Mouse (Mus musculus): ENCODE measurements around the gene Myo6. TPM values are rescaled to one million over a fixed set of nuclear protein-coding genes. Genes with fewer than 3 reads are reported as not detected.
"Not testable (repeated sequence)": the region's sequence is repeated elsewhere in the genome, so short reads cannot be mapped to it uniquely, and the experiment has no call there.

Gene Myo6
- total RNA-seq, 2 experiments from 2014 or later = 65.0 to 67.0 TPM

DNA sequence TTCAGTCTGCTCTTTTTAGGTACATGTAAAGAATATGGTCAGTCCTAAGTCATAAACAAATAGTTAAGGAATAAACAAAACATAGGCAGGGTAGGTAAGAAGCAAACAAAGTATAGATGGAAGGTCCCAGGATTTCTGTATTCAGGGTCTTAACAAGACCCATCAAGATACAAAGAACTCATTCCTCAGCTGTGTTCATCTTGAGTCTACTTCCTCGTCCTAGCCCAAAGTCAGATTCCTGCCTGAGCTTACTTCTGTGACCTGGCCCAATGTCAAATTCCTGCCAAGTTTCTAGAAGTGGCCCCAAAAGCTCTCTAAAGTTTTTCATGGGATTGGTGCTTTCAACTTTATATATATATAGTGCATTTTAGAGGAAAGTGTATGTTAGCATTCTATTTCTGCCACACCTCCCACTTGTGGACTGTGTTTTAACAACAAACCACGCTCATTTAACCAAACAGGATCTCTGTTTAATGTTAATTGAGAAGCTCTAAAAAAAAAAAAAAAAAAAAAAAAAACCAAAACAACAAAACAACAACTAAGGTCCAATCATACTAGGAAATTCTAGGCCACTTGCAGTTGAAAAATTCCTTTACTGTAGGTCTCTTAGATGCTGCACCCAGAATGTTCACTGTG lies 119.8 kb downstream of the Myo6 start:
- H3K4me3 ChIP-seq = no peak overlapping the region
- no peak for DNase-seq (ENCODE audit: extremely low spot score in 1 of 2, low spot score in 2 of 2)
- TF ChIP-seq CTCF (IDR thresholded peaks at IDR 0.05) = no peak
- intact Hi-C loops (cut with DNase I) = no loop called here
- H3K27ac ChIP-seq = no peak overlapping the region

DNA sequence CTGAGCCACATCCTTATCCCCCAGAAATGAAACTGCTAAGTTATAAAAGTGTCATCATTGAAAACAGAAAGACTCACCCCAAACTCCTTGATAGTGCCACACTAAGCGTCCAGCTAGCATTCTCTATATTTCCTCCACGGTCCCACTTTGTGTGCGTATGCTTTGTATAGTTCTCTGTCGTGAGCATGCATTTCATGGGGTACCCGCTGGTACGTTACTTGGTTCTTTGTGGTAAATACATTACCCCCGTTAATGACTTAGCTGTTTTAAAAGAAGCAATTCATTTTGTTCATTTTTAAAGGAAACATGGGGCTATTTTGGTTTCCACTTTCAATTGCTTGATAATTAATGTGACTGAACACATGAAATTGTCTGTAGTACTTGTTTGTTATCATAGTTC lies 122.0 kb downstream of the Myo6 start:
- no peak for TF ChIP-seq CTCF (IDR thresholded peaks at IDR 0.05)
- no peak overlapping the region for H3K4me3 ChIP-seq
- no peak for DNase-seq (ENCODE audit: extremely low spot score in 1 of 2, low spot score in 2 of 2)
- H3K27ac ChIP-seq = no peak overlapping the region
- intact Hi-C loops (cut with DNase I) = no loop called here

DNA sequence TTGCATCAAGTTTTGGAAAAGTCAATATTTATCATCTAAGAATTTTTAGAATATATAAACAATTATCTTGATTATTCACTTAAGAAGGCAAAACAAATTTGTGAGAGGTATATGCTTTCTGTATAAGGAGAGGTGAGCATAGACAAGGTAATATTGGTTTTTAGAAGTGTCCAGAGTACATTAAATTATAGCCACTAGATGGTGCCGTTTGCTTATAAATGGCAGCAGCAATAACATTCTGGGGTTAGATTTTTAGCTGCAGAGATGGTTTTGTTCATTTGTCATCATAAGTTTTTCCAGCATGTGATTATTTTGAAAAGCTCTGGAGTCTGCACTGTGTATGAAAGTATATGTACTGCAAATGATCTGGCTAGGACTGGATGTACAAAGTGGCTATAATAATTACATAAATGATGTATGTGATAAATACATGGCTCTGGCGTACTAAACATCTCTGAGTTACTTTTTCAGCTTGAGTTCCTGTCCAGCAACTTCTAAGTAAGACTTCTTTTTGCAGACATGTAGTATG lies 128.3 kb downstream of the Myo6 start:
- H3K4me3 ChIP-seq = no peak overlapping the region
- intact Hi-C loops (cut with DNase I) = no loop called here
- peak; percentile 66 for TF ChIP-seq CTCF (IDR thresholded peaks at IDR 0.05)
- DNase-seq (ENCODE audit: extremely low spot score in 1 of 2, low spot score in 2 of 2) = no peak
- H3K27ac ChIP-seq = no peak overlapping the region

DNA sequence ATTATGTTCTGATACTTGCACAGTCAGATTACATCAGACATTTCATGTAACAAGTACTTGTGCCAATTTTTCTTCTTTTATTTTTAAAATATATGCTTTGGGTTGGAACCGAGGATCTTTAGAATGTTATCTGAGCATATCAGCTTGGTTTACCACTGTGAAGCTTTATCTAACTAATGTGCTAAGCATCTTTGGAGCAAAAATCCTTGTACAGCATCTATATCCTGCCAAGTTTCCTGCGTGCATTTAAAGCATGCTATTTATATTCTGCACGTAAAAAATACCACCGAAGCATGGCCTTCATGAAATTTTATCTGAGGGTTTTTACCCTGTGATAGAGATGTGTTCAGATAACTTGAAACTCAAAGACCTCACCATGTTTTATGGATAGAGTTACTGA lies 131.3 kb downstream of the Myo6 start:
- no peak for DNase-seq (ENCODE audit: extremely low spot score in 1 of 2, low spot score in 2 of 2)
- Histone ChIP-seq H3K27ac (no peak overlapping the region), H3K4me3 (no peak overlapping the region)
- TF ChIP-seq CTCF (IDR thresholded peaks at IDR 0.05) = no peak
- intact Hi-C loops (cut with DNase I) = no loop called here

DNA sequence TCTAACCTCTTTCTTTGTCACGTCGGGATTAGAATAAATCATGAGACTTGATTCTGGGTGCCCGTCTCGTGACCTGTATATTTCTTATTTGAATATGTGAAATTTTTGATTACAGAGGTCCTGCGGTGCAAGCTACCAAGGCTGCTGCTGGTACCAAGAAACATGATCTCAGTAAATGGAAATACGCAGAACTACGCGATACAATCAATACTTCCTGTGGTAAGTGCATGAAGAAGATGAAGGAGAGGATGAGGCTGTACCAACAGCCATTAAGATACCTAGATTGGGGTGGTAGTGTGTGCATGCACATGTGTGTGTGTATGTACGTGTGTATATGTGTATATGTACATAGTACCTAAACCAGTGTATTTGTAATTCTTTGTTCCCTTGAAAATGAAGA lies 134.2 kb downstream of the Myo6 start:
- no peak for DNase-seq (ENCODE audit: extremely low spot score in 1 of 2, low spot score in 2 of 2)
- intact Hi-C loops (cut with DNase I) = no loop called here
- TF ChIP-seq CTCF (IDR thresholded peaks at IDR 0.05) = no peak

DNA sequence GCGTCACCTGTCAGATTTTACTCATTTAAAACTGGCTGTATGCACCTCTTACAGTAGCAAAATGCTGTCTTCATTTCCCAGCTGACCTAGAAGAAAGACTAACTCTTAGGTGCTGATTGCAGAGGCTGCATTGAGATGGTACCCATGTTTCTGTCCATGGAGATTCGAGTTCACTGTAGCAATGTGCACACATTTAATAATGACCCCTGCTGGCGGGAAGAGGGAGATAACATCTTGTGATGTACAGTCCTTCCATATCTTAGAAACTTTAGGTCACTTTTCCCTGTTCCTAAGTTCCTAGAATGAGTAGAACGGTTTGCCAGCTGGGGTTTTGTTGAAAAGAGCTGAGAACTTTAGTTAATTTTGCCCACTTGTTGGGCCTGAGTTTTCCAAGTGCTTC lies 138.7 kb downstream of the Myo6 start:
- Histone ChIP-seq H3K27ac (no peak overlapping the region), H3K4me3 (no peak overlapping the region)
- intact Hi-C loops (cut with DNase I) = no loop called here
- no peak for DNase-seq (ENCODE audit: extremely low spot score in 1 of 2, low spot score in 2 of 2)
- peak; percentile 39 for TF ChIP-seq CTCF (IDR thresholded peaks at IDR 0.05)

More for the DNA sequence above, 134.2 kb downstream of the Myo6 start:
- Histone ChIP-seq H3K4me3 (no peak overlapping the region), H3K27ac (no peak overlapping the region)

DNA sequence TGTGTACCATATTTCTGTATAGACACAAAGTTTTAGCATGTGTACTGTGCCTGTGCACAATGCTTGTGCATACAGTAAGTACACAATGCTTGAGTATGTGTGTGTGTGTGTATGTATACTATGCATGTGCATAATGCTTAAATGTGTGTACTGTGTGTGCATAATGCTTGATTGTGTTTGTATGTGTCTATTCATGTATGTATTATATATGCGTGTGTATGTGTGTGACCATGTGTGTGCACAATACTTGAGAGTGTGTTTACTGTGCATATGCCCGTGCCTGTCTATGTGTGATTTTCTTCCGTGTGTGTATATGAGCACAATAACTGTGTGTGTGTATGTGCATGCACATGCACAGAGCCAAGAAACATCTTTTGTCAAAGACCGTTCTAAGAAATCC lies 141.6 kb downstream of the Myo6 start:
- H3K27ac ChIP-seq = no peak overlapping the region
- no peak overlapping the region for H3K4me3 ChIP-seq
- no peak for TF ChIP-seq CTCF (IDR thresholded peaks at IDR 0.05)
- intact Hi-C loops (cut with DNase I) = no loop called here
- no peak for DNase-seq (ENCODE audit: extremely low spot score in 1 of 2, low spot score in 2 of 2)

DNA sequence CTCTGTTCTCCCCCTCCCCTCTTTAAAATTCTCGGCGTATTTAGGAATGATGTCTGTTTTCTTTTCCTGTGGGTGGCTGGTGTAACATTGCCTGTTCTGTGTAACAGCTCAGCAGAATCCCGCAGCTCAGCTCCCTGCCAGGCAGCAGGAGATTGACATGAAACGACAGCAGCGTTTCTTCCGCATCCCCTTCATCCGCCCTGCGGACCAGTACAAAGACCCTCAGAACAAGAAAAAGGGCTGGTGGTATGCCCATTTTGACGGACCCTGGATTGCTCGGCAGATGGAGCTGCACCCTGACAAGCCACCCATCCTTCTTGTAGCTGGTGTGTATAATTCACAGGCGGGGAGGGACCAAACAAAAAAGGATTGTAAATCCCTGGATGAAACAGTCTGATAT lies 142.0 kb downstream of the Myo6 start:
- TF ChIP-seq CTCF (IDR thresholded peaks at IDR 0.05) = no peak
- Histone ChIP-seq H3K27ac (no peak overlapping the region), H3K4me3 (peak overlapping the region; percentile 30; the same call in 1 of the 2 replicates)
- no peak for DNase-seq (ENCODE audit: extremely low spot score in 1 of 2, low spot score in 2 of 2)
- intact Hi-C loops (cut with DNase I) = no loop called here

DNA sequence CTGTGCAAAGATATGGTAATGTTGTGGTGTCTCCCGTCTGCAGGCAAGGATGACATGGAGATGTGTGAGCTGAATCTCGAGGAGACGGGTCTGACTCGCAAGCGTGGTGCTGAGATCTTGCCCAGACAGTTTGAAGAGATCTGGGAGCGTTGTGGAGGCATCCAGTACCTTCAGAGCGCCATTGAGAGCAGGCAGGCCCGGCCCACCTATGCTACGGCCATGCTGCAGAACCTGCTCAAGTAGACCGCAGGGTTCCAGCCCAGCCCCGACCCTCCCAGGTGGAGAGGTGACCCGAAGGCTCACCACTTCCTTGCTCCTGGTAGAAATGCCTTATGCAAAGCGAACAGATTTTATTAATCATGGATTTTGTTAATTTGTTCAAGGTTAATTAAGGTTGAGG lies 142.8 kb downstream of the Myo6 start:
- intact Hi-C loops (cut with DNase I) = no loop called here
- TF ChIP-seq CTCF (IDR thresholded peaks at IDR 0.05) = no peak
- Histone ChIP-seq H3K27ac (no peak overlapping the region), H3K4me3 (no peak overlapping the region)
- DNase-seq (ENCODE audit: extremely low spot score in 1 of 2, low spot score in 2 of 2) = peak in 1 of 2 experiments; percentile 15

DNA sequence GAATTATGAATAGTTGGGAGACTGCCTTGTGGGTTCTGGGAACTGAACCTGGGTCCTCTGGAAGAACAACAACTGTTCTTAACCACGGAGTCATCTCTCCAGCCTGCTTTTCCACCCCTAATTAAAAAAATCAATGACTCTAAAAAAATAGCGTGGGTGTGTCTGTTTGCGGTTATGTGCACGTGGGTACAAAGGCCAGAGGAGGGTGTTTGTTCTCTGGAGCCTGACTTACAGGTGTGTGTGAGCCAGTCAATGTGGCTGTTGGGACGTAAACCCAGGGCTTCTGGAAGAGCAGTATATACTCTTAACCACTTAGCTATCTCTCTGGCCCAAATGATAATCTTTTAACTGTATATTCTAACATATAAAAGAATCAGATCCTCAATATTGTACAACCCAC lies 148.8 kb downstream of the Myo6 start:
- H3K27ac ChIP-seq = no peak overlapping the region
- intact Hi-C loops (cut with DNase I) = no loop called here
- no peak for TF ChIP-seq CTCF (IDR thresholded peaks at IDR 0.05)
- no peak for DNase-seq (ENCODE audit: extremely low spot score in 1 of 2, low spot score in 2 of 2)
- H3K4me3 ChIP-seq = no peak overlapping the region

DNA sequence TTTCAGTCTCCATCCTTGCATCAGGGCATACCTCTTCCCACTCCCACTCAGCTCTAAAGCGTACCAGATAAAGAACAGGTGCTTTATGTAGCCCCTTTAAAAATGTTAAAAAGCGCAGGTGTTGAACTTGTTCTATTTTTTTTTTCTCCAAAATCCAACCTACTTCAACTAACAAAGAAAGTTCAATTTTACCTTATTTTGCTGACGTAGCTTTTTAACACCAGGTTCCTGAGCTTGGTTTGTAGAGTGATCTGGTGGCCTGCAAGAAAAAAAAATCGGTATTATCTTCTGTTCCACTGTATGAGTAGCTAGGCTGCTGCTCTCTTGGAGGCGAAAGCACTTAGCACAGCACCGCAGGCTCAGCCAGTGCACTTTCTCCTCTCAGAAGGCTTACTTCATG lies 151.1 kb downstream of the Myo6 start:
- TF ChIP-seq CTCF (IDR thresholded peaks at IDR 0.05) = no peak
- no peak for DNase-seq (ENCODE audit: extremely low spot score in 1 of 2, low spot score in 2 of 2)
- Histone ChIP-seq H3K27ac (no peak overlapping the region), H3K4me3 (no peak overlapping the region)
- intact Hi-C loops (cut with DNase I) = no loop called here

DNA sequence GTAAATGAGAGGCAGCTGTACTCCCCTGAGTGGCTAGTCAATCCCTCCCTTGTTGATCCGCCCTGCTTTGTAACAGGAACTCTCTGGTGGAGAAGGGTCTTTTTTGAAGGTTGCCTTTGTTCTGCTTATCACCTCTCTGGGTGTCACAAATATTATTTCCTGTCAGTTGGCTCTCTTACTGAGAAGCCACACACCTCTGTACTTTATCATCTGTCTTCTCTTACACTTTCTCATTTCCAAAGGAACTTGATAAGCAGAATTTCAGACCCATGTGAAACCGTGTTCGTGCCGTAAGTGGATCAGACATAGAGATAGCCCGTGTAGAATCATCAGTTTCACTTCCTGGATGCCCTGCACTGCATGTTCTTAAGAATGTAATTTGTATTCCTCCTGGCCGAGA lies 153.2 kb downstream of the Myo6 start:
- DNase-seq (ENCODE audit: extremely low spot score in 1 of 2, low spot score in 2 of 2) = no peak
- H3K4me3 ChIP-seq = no peak overlapping the region
- H3K27ac ChIP-seq = no peak overlapping the region
- intact Hi-C loops (cut with DNase I) = no loop called here
- no peak for TF ChIP-seq CTCF (IDR thresholded peaks at IDR 0.05)

DNA sequence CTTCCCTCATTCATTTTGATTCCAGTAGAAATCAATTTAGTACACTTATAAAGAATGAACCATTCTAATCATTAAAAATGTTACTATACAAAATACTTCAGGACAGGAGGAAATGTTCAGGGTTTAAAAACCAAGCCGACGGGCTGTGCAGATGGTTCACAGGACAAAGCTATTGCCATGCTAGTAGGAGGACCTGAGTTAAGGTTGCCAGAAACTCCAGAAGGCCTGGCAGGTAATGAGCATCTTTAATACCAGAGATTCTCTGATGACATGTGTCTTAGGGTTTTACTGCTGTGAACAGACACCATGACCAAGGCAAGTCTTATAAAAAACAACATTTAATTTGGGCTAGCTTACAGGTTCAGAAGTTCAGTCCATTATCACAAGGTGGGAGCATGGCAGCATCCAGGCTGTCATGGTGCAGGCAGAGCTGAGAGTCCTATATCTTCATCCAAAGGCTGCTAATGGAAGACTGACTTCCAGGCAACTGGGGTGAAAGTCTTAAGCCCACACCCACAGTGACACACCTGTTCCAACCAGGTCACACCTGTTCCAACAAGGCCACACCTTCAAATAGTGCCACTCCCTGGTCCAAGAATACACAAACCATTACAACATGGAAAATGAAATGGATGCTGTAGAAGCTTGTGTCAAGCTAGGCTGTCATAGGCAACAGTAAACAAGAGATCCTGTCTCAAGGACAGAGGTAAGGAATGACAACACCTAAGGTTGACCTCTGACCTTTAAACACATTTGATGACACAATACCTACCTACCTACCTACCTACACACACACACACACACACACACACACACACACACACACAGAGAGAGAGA lies 156.4 kb downstream of the Myo6 start:
- H3K4me3 ChIP-seq; H3K27ac ChIP-seq; intact Hi-C loops (cut with DNase I); DNase-seq (ENCODE audit: extremely low spot score in 1 of 2, low spot score in 2 of 2): not testable (repeated sequence)
